Mouse (Mus musculus) erythroblast, embryonic 14.5 days (primary cell): ENCODE measurements around the gene Shank1. TPM values are rescaled to one million over a fixed set of nuclear protein-coding genes. Genes with fewer than 3 reads are reported as not detected.

Experiments
- H3K27me3 ChIP-seq: 2 replicates; pipeline ENCODE4 v1.6.1; 2012; ENCODE audit warnings: inconsistent platforms; ENCODE audit not compliant: control insufficient read depth
- H3K36me3 ChIP-seq: 2 replicates; pipeline ENCODE4 v1.6.1; 2012; ENCODE audit warnings: mild to moderate bottlenecking, inconsistent platforms; ENCODE audit not compliant: control insufficient read depth
- H3K4me1 ChIP-seq: 2 replicates; pipeline ENCODE4 v1.6.1; 2012; ENCODE audit warnings: inconsistent platforms; ENCODE audit not compliant: control insufficient read depth
- H3K4me3 ChIP-seq: replicated peaks from 2 replicates; pipeline ENCODE3; 2012; ENCODE audit warnings: moderate library complexity, mild to moderate bottlenecking, inconsistent platforms
- H3K9me3 ChIP-seq: 2 replicates; pipeline ENCODE4 v1.6.1; 2012; ENCODE audit warnings: low read length, inconsistent platforms, mixed read lengths; ENCODE audit not compliant: control insufficient read depth
- GATA1 ChIP-seq: IDR thresholded peaks from 2 replicates; pipeline ENCODE4 v1.6.1; 2012; ENCODE audit warnings: low read length, inconsistent platforms, mixed read lengths
- TAL1 ChIP-seq: IDR thresholded peaks from 3 replicates; pipeline ENCODE4 v1.6.1; 2012; ENCODE audit warnings: low read length, inconsistent platforms, mixed read lengths
- polyA plus RNA-seq: library from polyadenylated mRNA; stranded (reverse); fragments of >175 nt; gene quantifications from 2 replicates; pipeline ENCODE4 v1.2.3, GENCODE M21; 2012

The Shank1 gene
- polyA plus RNA-seq, 1 experiment: 0.01 TPM

DNA sequence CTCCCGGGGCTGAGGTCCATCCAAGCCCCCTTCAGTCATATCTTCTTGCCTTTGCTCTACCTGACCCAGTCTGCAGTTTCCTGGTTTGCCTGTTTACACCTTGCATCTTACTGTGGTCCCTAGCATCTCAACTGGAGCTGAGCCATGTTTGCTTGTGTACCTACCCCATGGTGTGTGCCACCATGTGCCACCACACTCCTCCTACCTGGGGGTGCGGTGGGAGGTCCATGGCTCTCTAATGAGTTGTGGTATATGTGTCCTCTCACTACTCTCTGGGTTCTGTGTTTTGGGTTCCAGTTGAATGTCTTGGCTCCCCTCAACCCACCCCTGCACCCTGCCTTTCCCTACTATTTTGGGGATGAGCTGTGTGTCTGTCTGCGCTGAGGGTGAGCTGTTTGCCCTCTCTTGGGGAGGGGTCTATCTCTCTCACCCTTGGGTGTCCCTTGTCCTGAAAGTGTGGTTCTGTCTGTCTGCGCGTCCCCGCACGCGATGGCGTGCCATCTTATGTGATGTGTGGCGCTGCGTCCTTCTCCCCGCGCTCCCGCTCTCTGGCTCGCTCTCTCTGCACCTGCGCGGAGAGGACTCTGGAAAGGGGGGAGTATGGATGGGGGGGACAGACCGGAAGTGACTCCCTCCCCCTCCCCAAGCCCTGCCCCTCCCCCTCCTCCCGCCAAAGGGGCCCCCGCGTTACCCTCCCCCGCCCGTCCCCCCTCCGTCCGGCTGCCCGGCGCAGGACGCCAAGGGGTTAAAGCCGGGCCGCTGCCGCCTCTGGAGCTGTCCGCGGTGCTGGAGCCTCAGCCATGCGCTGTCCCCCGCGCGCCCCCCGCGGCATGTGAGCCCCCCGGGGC is 25.2 kb downstream of the Shank1 start:
- TF ChIP-seq TAL1 (no peak), GATA1 (no peak)
- H3K4me3 ChIP-seq: no peak overlapping the region
- H3K36me3 ChIP-seq: no peaks in the 10 kb centered on the region
- H3K9me3 ChIP-seq: no peaks in the 10 kb centered on the region
- H3K4me1 ChIP-seq: no peaks in the 10 kb centered on the region
- peaks cover 67% of the 10 kb centered on the region for H3K27me3 ChIP-seq

DNA sequence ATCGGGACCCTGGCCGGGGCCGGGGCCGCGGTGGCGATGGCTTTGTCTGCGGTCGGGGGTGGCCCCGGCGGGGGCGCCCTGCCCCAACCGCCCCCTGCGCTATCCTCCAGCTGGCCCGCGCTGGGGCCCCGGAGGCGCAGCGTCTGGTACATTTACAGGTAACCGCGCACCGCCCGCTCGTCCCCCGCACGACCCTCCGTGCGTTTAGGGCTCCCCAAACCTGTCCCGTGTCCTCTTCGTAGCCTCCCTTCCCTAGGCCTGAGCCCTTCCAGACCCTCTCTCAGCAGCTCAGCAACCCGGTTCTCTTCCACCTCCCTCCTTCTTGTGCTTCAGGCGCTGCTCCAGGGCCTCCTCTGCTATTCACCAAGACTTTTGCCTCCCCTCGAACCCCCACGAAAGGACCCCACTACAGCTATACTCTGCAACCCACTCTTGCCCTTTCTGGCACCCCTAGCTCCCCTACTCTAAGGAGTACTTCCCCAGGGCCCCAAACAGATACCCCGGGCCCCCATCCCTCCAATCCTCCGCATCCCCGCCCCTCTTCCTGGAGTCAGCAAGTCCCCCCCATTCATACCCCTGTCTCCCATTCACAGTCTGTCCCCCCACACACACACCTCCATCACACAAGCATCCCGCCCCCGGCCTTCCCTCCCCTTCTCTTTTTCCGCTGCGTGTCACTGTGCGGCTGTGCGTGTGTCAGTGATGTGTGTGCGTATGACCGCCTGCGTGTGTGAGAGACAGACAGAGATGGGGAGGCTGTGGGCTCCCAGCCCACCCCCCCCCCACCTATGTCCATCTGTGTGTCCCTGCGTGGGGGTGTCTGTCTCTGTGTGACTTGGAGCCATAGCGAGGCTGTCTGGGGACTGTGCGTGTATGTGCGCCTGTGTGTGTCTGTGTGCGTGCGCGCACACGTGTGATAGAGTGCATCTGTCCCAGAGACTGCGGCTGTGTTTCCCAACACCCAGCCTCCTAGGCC is 26.3 kb downstream of the Shank1 start:
- no peak overlapping the region for H3K4me3 ChIP-seq
- no peaks in the 10 kb centered on the region for H3K36me3 ChIP-seq
- H3K4me1 ChIP-seq: no peaks in the 10 kb centered on the region
- peaks cover 67% of the 10 kb centered on the region for H3K27me3 ChIP-seq
- H3K9me3 ChIP-seq: no peaks in the 10 kb centered on the region
- no peak for TF ChIP-seq TAL1
- no peak for TF ChIP-seq GATA1

DNA sequence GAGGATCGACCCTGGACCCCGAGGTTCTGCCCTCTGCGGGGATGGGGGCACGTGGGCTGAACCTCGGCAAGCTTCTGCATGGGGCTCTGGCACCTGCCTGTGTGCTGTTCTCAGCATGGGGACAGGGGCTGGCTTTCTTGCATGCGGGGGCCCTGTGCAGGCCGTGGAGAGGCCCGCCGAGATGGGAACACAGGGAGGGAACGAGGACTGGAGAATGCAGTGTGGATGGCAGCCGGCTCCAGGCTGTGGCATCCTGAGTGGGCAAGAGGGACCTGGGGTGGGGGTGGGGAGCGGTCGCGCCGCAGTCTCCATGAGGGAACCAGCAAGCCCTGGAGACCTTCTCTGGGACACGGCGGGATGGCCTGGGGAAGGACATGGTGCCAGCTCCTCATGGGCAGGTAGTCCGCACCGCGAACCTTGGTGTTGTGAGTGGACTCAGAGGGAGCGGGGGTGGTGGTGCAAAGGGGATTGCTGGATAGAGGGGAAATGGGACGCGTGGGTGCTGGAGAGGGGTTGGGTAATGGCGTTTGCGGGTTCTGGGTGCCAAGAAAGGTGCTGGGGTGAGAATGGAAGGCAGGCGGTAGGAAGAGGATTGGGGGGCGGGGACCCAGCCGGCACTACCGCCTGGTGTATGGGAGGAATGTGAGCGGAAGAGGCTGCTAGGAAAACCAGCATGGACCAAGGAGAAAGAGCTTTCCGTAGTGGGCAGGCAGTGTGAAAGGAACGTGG is 27.2 kb downstream of the Shank1 start:
- Histone ChIP-seq H3K36me3 (no peaks in the 10 kb centered on the region), H3K27me3 (peaks cover 64% of the 10 kb centered on the region), H3K4me1 (no peaks in the 10 kb centered on the region)

GRCm38 (mm10) chr7:44340226-44340625 is 30.2 kb downstream of the Shank1 start:
- no peak overlapping the region for H3K4me3 ChIP-seq
- no peak for TF ChIP-seq GATA1
- no peak for TF ChIP-seq TAL1
- H3K36me3 ChIP-seq: no peaks in the 10 kb centered on the region
- H3K4me1 ChIP-seq: no peaks in the 10 kb centered on the region
- H3K27me3 ChIP-seq: peaks cover 53% of the 10 kb centered on the region
- no peaks in the 10 kb centered on the region for H3K9me3 ChIP-seq

More for the DNA sequence above, 27.2 kb downstream of the Shank1 start:
- no peaks in the 10 kb centered on the region for H3K9me3 ChIP-seq
- TF ChIP-seq TAL1: no peak
- TF ChIP-seq GATA1: no peak
- H3K4me3 ChIP-seq: no peak overlapping the region

DNA sequence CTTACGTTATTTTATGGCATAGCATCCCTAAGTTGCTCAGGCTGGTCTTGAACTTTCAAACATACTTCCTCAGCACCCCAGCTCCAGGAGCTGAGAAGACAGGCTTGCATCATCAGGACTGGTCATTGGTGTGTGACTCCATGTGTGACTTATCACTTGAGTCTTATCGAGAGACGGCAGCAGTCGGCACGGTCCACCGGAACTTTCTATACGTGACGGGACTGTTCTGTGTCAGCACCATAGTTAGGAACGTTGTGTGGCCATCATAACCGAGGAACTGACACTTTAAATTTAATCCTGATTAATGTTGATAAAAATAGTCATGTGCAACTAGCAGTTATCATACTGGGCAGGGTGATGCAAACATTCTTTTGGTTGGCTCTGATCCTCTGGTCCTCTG is 31.1 kb downstream of the Shank1 start:
- H3K27me3 ChIP-seq: peaks cover 44% of the 10 kb centered on the region
- H3K4me3 ChIP-seq: no peak overlapping the region
- no peak for TF ChIP-seq GATA1
- no peaks in the 10 kb centered on the region for H3K36me3 ChIP-seq
- no peaks in the 10 kb centered on the region for H3K4me1 ChIP-seq
- no peaks in the 10 kb centered on the region for H3K9me3 ChIP-seq

DNA sequence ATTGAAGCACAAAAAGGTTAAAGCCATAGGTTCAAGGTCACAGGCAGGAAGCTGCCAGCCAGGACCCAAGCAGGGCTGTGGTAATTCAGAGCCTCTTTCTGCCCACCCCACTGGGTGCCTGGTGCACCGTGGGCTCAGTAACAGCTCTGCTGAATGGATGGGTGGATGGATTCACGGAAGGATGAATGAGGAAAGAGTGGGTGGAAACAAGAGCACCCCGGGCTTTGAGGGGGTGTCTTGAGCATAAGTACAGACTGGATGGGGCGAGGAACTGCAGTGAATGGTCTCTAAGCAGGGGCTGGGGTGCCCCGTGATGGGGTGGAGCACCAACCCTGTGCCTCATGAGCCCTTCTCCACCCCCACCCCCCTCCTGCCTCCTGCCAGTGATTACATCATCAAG is 31.7 kb downstream of the Shank1 start:
- H3K27me3 ChIP-seq: peaks cover 38% of the 10 kb centered on the region
- no peak overlapping the region for H3K4me3 ChIP-seq
- no peaks in the 10 kb centered on the region for H3K9me3 ChIP-seq
- no peak for TF ChIP-seq GATA1
- no peaks in the 10 kb centered on the region for H3K4me1 ChIP-seq
- H3K36me3 ChIP-seq: no peaks in the 10 kb centered on the region

- H3K27me3 ChIP-seq: peaks cover 25% of the 10 kb centered on the region
- no peak overlapping the region for H3K4me3 ChIP-seq
- H3K36me3 ChIP-seq: no peaks in the 10 kb centered on the region
- H3K9me3 ChIP-seq: no peaks in the 10 kb centered on the region
- no peak for TF ChIP-seq TAL1
- TF ChIP-seq GATA1: no peak
- no peaks in the 10 kb centered on the region for H3K4me1 ChIP-seq
Observed at GRCm38 (mm10) chr7:44343459-44344015, 33.5 kb downstream of the Shank1 start.

DNA sequence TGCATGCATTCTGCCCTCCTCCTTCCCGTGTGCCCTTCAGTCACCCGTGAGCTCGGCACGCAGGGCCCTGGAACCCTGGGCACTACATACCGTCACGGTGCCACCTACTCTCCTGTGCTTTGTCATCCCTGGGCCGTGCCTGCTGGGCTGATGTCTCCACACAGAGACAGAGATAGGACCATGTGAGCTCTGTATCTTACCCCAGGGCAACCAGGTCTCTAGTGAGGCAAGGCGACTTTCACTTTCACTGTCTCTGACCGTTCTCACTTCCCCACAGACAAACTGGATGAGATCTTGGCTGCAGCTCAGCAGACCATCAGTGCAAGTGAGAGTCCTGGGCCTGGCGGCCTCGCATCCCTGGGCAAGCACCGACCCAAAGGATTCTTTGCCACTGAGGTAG is 34.6 kb downstream of the Shank1 start:
- Histone ChIP-seq H3K27me3 (peaks cover 26% of the 10 kb centered on the region), H3K4me1 (no peaks in the 10 kb centered on the region), H3K36me3 (no peaks in the 10 kb centered on the region), H3K4me3 (no peak overlapping the region), H3K9me3 (no peaks in the 10 kb centered on the region)
- no peak for TF ChIP-seq GATA1
- no peak for TF ChIP-seq TAL1
